Mouse (Mus musculus) MEL (cell line): ENCODE measurements around the gene Cul3.

Experiments
- CTCF ChIP-seq, 3 experiments: IDR thresholded peaks in 2 of 3; conservative IDR thresholded peaks in 1 of 3; 2 replicates each; pipeline ENCODE4 v1.5.1; 2011 to 2012; ENCODE audit warnings: low read length in 3 of 3, low read depth in 2 of 3, mild to moderate bottlenecking in 2 of 3, improper control_type of control experiment in 1 of 3, inconsistent platforms in 1 of 3, mixed read lengths in 1 of 3, moderate library complexity in 1 of 3; ENCODE audit not compliant: control insufficient read depth in 1 of 3, insufficient read depth in 1 of 3, poor library complexity in 1 of 3, severe bottlenecking in 1 of 3
- GATA1 ChIP-seq: IDR thresholded peaks from 2 replicates; pipeline ENCODE4 v1.6.1; 2011; ENCODE audit warnings: low read depth, low read length, improper control_type of control experiment
- HCFC1 ChIP-seq: IDR thresholded peaks from 2 replicates; pipeline ENCODE4 v1.6.1; 2012; ENCODE audit warnings: low read depth, mild to moderate bottlenecking, inconsistent platforms, low read length, improper control_type of control experiment, moderate library complexity
- MEF2A ChIP-seq: IDR thresholded peaks from 2 replicates; pipeline ENCODE4 v1.6.1; 2014; ENCODE audit warnings: low read depth, mild to moderate bottlenecking, inconsistent platforms, low read length, improper control_type of control experiment; ENCODE audit not compliant: poor library complexity, insufficient replicate concordance, severe bottlenecking; ENCODE audit errors: extremely low read depth
- POLR2A ChIP-seq, 2 experiments: IDR thresholded peaks; 2 replicates each; pipeline ENCODE4 v1.6.1; 2011 to 2012; ENCODE audit warnings: low read length in 2 of 2, mild to moderate bottlenecking in 2 of 2, control low read depth in 1 of 2, improper control_type of control experiment in 1 of 2, low read depth in 1 of 2, moderate library complexity in 1 of 2; ENCODE audit not compliant: control insufficient read depth in 1 of 2, insufficient read depth in 1 of 2, poor library complexity in 1 of 2
- RAD21 ChIP-seq: IDR thresholded peaks from 2 replicates; pipeline ENCODE4 v1.6.1; 2011; ENCODE audit warnings: mild to moderate bottlenecking, low read depth, low read length, improper control_type of control experiment

DNA sequence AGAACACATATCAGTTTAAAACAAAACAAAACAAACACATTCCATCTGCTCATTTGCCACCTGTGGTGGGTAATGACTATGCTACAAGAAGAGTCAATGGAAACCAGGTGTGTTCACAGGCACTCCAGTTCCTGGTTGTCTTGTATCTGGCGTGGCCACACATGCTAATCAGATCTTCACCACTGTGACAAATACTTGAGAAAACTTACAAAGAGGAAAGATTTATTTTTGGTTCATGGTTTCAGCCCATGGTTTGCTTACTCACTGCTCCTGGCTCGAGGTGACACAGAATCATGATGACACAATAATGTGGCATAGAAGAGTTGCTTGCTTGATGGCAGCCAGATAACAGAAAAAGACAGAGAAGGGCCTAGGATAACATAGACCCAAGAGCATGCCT, 22.1 kb upstream of the Cul3 start:
- no peak for TF ChIP-seq CTCF (IDR thresholded peaks at IDR 0.05 in 2 of 3, conservative IDR thresholded peaks at IDR 0.05 in 1 of 3; ENCODE audit: control insufficient read depth in 1 of 3, insufficient read depth in 1 of 3, low read depth in 2 of 3, low read length in 3 of 3, poor library complexity in 1 of 3, severe bottlenecking in 1 of 3)
- no peak for TF ChIP-seq MEF2A
- TF ChIP-seq HCFC1: no peak
- TF ChIP-seq POLR2A (IDR thresholded peaks at IDR 0.05; ENCODE audit: control insufficient read depth in 1 of 2, insufficient read depth in 1 of 2, low read depth in 1 of 2, low read length in 2 of 2, poor library complexity in 1 of 2): no peak
- no peak for TF ChIP-seq GATA1
- no peak for TF ChIP-seq RAD21
